Mouse (Mus musculus): ENCODE measurements around the gene Masp1.

GRCm38 (mm10) chr16:23501288-23501687, 19.3 kb downstream of the Masp1 start:
- TF ChIP-seq CEBPB (IDR thresholded peaks at IDR 0.05; ENCODE audit: low read depth): no peak
- no peak for TF ChIP-seq CTCF (IDR thresholded peaks at IDR 0.05; ENCODE audit: control insufficient read depth, insufficient read depth, insufficient read length)
- no peak for TF ChIP-seq MYOD1 (IDR thresholded peaks at IDR 0.05; ENCODE audit: control insufficient read depth, insufficient read length, low read depth)

All from C2C12 (cell line).